In genomic region chr7:116517240-116517639, GRCm38 (mm10) we compare ENCODE assay signal across 13 mouse cellular contexts. TPM values are rescaled to one million over a fixed set of nuclear protein-coding genes. Genes with fewer than 3 reads are reported as not detected.
DNase-seq lines count a peak whose midpoint lies in the region; ATAC-seq lines count a peak whose summit lies in the region.
"Had no signal": no experiment of that assay in that cellular context is flagged by ENCODE, and none has a peak within 500 bp of the region (broad histone marks: within the 10 kb centered on the region; RNA-seq: fewer than 3 reads in every experiment).

No protein-coding gene starts in this region.

- ATAC-seq in heart, embryonic 13.5 days (ENCODE audit: extremely low read depth, insufficient number of reproducible peaks, low FRiP score, low TSS enrichment), result no peak
- ATAC-seq in midbrain, embryonic 14.5 days (ENCODE audit: low FRiP score, low TSS enrichment), result no peak

- peaks cover 23% of the 10 kb centered on the region for H3K4me1 ChIP-seq in heart, embryonic 13.5 days
- peaks cover 4% of the 10 kb centered on the region; the same call in 1 of the 2 replicates for H3K4me1 ChIP-seq in midbrain, embryonic 14.5 days (ENCODE audit: control insufficient read depth, insufficient read depth, low read length)

- intact Hi-C loops in heart, postnatal 14 days (cut with DNase I), result no loop called here

- H3K36me3 ChIP-seq in heart, embryonic 13.5 days, result peaks cover 7% of the 10 kb centered on the region
- H3K36me3 ChIP-seq in midbrain, embryonic 14.5 days (ENCODE audit: control insufficient read depth, insufficient read depth, low read length), result peaks cover 8% of the 10 kb centered on the region; the same call in 1 of the 2 replicates

- no peak overlapping the region for H3K4me2 ChIP-seq in heart, embryonic 13.5 days
- H3K4me2 ChIP-seq in midbrain, embryonic 14.5 days (ENCODE audit: low read length), result no peak overlapping the region
- H3K4me2 ChIP-seq: lung, embryonic 15.5 days had no signal

- no peaks in the 10 kb centered on the region for H3K27me3 ChIP-seq in heart, embryonic 13.5 days (replicated peaks)
- H3K27me3 ChIP-seq in midbrain, embryonic 14.5 days (ENCODE audit: control insufficient read depth, insufficient read depth, low read length), result no peaks in the 10 kb centered on the region
- H3K27me3 ChIP-seq: lung, embryonic 15.5 days had no signal

- peak; percentile 31 for DNase-seq in embryo, embryonic 10.5 days (ENCODE audit: low spot score)
- DNase-seq in embryo, embryonic 10 days (ENCODE audit: low spot score), result no peak
- DNase-seq in heart, postnatal 14 days, result no peak
- DNase-seq in MN1 (ENCODE audit: low spot score), result peak; percentile 58
- DNase-seq in midbrain, embryonic 14.5 days, result peak; percentile 68
- no peak for DNase-seq in cerebellum, postnatal 10 days
- no peak for DNase-seq in spleen, postnatal 4 days (ENCODE audit: low spot score in 2 of 2)
- DNase-seq: adrenal gland, adult 8-10 months; cerebellum, postnatal 14 days; heart, adult 18-20 months; kidney, adult 9 months had no signal

- H3K4me3 ChIP-seq in heart, embryonic 13.5 days, result no peak overlapping the region
- H3K4me3 ChIP-seq in midbrain, embryonic 14.5 days (replicated peaks; ENCODE audit: low read depth, low read length), result no peak overlapping the region
- H3K4me3 ChIP-seq: lung, embryonic 15.5 days had no signal

- WGBS in heart, embryonic 13.5 days, result 54% methylated on average over 5 of the region's 5 CpGs
- WGBS in midbrain, embryonic 14.5 days, result 26% methylated on average over 5 of the region's 5 CpGs

- peak overlapping the region; percentile 72; the same call in 1 of the 2 replicates for H3K27ac ChIP-seq in heart, embryonic 13.5 days (replicated peaks)
- H3K27ac ChIP-seq in midbrain, embryonic 14.5 days (replicated peaks; ENCODE audit: low read depth, low read length), result peak overlapping the region; percentile 61; the same call in 1 of the 2 replicates
- H3K27ac ChIP-seq: lung, embryonic 15.5 days had no signal

- H3K9ac ChIP-seq in heart, embryonic 13.5 days, result 0 out of 2 replicates have a peak overlapping the region, but pooled peaks have one; percentile 10
- 0 out of 2 replicates have a peak overlapping the region, but pooled peaks have one; percentile 7 for H3K9ac ChIP-seq in midbrain, embryonic 14.5 days (replicated peaks; ENCODE audit: low read length)
- H3K9ac ChIP-seq: lung, embryonic 15.5 days had no signal

- no peaks in the 10 kb centered on the region for H3K9me3 ChIP-seq in heart, embryonic 13.5 days
- H3K9me3 ChIP-seq in midbrain, embryonic 14.5 days (ENCODE audit: control insufficient read depth, low read length), result no peaks in the 10 kb centered on the region
- H3K9me3 ChIP-seq: lung, embryonic 15.5 days had no signal

RNA-seq across cellular contexts. Expression of gene Nucb2, which starts 13.1 kb away (rescaled TPM):
- polyA plus RNA-seq in heart, embryonic 13.5 days (2015; fragmentation: Nextera tagmentation; extraction: Ambion mirVana), result 6.5 and 7.7 TPM in 2 replicates
- total RNA-seq in heart, postnatal 14 days (2021), result 10 to 100 TPM in 1 of 2 experiments, 1 to 10 TPM in 1; 8.7 to 10.8 TPM
- 25.9 and 30.2 TPM in 2 replicates for polyA plus RNA-seq in midbrain, embryonic 14.5 days (2014; fragmentation: Nextera tagmentation; extraction: Ambion mirVana)

Comparison
In these comparisons a context has a peak if more than half of its experiments do, and no peak if none do; other contexts are left out.
1. DNase-seq: peak in embryo, embryonic 10.5 days (single experiment), MN1 (single experiment) and midbrain, embryonic 14.5 days (single experiment); none in embryo, embryonic 10 days (single experiment), heart, postnatal 14 days (0 of 2), cerebellum, postnatal 10 days (0 of 2) and spleen, postnatal 4 days (0 of 2).